Mouse (Mus musculus) neural tube, embryonic 13.5 days (tissue): Measurements from ENCODE around the gene Ctrc. TPM values are rescaled to one million over a fixed set of nuclear protein-coding genes. Genes with fewer than 3 reads are reported as not detected.

Source experiments
- ATAC-seq: fragments of 200-750 bp; cut with Nextera tagmentation; 2 replicates; pipeline ENCODE4 v1.8.0; 2017; ENCODE audit warnings: low read depth, mild to moderate bottlenecking, moderate TSS enrichment, moderate library complexity
- H3K27ac ChIP-seq: fragments of 300-500 bp; sonication (generic); replicated peaks from 2 replicates; pipeline ENCODE4 v1.5.1; 2015; ENCODE audit warnings: moderate library complexity, mild to moderate bottlenecking, inconsistent platforms
- H3K27me3 ChIP-seq: fragments of 300-500 bp; sonication (generic); 2 replicates; pipeline ENCODE4 v1.6.1; 2015; ENCODE audit warnings: mild to moderate bottlenecking, inconsistent platforms
- H3K36me3 ChIP-seq: fragments of 300-500 bp; sonication (generic); 2 replicates; pipeline ENCODE4 v1.6.1; 2015; ENCODE audit warnings: mild to moderate bottlenecking, inconsistent platforms
- H3K4me1 ChIP-seq: fragments of 300-500 bp; sonication (generic); replicated peaks from 2 replicates; pipeline ENCODE4 v1.6.1; 2015; ENCODE audit warnings: inconsistent platforms
- H3K4me2 ChIP-seq: fragments of 300-500 bp; sonication (generic); 2 replicates; pipeline ENCODE4 v1.6.1; 2015; ENCODE audit warnings: inconsistent platforms, mild to moderate bottlenecking, moderate library complexity
- H3K4me3 ChIP-seq: fragments of 300-500 bp; sonication (generic); 2 replicates; pipeline ENCODE4 v1.5.1; 2015; ENCODE audit warnings: mild to moderate bottlenecking, inconsistent platforms
- H3K9ac ChIP-seq: fragments of 300-500 bp; sonication (generic); 2 replicates; pipeline ENCODE4 v1.6.1; 2015; ENCODE audit warnings: moderate library complexity, mild to moderate bottlenecking, inconsistent platforms
- H3K9me3 ChIP-seq: fragments of 300-500 bp; sonication (generic); 2 replicates; pipeline ENCODE4 v1.6.1; 2016; ENCODE audit warnings: inconsistent platforms
- WGBS: fragments of 180-500 bp; shearing (Covaris S2); methylation state at CpG from one replicate; pipeline ENCODE4 v1.1.7; 2015; 5-methylcytosine and 5-hydroxymethylcytosine counted together
- polyA plus RNA-seq: library from polyadenylated mRNA; unstranded; fragments of >200 nt; fragmentation: Nextera tagmentation; extraction: Ambion mirVana; gene quantifications from 2 replicates; pipeline ENCODE4 v1.2.1, GENCODE M21; 2015

The Ctrc gene
- polyA plus RNA-seq, 1 experiment from 2014 or later: not detected

GRCm38 (mm10) chr4:141831361-141831760 is 14.8 kb downstream of the Ctrc start:
- no peak overlapping the region for H3K9ac ChIP-seq

GRCm38 (mm10) chr4:141830381-141830780 is 15.8 kb downstream of the Ctrc start:
- H3K4me1 ChIP-seq: no peaks in the 10 kb centered on the region
- no peak overlapping the region for H3K27ac ChIP-seq
- no peaks in the 10 kb centered on the region for H3K9me3 ChIP-seq
- H3K4me3 ChIP-seq: no peak overlapping the region
- no peak overlapping the region for H3K4me2 ChIP-seq
- no peaks in the 10 kb centered on the region for H3K36me3 ChIP-seq
- 62% methylated on average over 11 of the region's 11 CpGs for WGBS
- no peak overlapping the region for H3K9ac ChIP-seq
- H3K27me3 ChIP-seq: no peaks in the 10 kb centered on the region
- ATAC-seq: no peak

More at GRCm38 (mm10) chr4:141831361-141831760, 14.8 kb downstream of the Ctrc start:
- no peaks in the 10 kb centered on the region for H3K9me3 ChIP-seq
- no peaks in the 10 kb centered on the region for H3K36me3 ChIP-seq
- H3K4me2 ChIP-seq: no peak overlapping the region
- ATAC-seq: no peak
- H3K27ac ChIP-seq: no peak overlapping the region
- no peaks in the 10 kb centered on the region for H3K4me1 ChIP-seq
- WGBS: 81% methylated on average over 7 of the region's 7 CpGs
- H3K27me3 ChIP-seq: no peaks in the 10 kb centered on the region
- H3K4me3 ChIP-seq: no peak overlapping the region

- H3K4me1 ChIP-seq: no peaks in the 10 kb centered on the region
- H3K9ac ChIP-seq: no peak overlapping the region
- H3K27me3 ChIP-seq: no peaks in the 10 kb centered on the region
- no peak for ATAC-seq
- H3K4me2 ChIP-seq: no peak overlapping the region
- H3K4me3 ChIP-seq: no peak overlapping the region
- no peak overlapping the region for H3K27ac ChIP-seq
- no peaks in the 10 kb centered on the region for H3K9me3 ChIP-seq
- WGBS: 80% methylated on average over 4 of the region's 4 CpGs
- no peaks in the 10 kb centered on the region for H3K36me3 ChIP-seq
Observed at GRCm38 (mm10) chr4:141828177-141828576, 18.0 kb downstream of the Ctrc start.

DNA sequence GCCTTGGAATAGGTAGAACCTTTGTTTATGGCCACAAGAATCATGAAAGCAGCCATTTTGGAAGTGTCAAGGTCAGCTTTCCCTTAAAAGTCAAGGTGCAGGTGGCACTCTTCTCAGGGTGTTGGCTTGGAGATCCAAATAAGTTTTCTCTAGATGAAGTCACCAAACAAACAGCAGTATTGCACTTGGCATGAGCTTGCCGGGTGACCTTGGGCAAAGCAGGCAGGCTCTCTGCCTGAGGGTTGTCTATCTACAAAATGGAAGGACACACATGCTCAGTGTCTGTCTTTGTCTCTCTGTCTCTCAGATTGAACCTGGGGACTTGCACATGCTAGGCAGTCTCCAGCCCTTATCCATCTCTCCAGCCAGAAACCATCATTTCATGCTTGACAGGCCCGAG is 18.8 kb downstream of the Ctrc start:
- Histone ChIP-seq H3K9me3 (no peaks in the 10 kb centered on the region), H3K27ac (no peak overlapping the region), H3K36me3 (no peaks in the 10 kb centered on the region), H3K4me1 (no peaks in the 10 kb centered on the region), H3K27me3 (no peaks in the 10 kb centered on the region), H3K4me2 (no peak overlapping the region), H3K4me3 (no peak overlapping the region), H3K9ac (no peak overlapping the region)
- WGBS: 89% methylated on average over 2 of the region's 2 CpGs
- ATAC-seq: no peak

GRCm38 (mm10) chr4:141826060-141826459 is 20.1 kb downstream of the Ctrc start, which contains the start of gene Cela2a:
Gene Cela2a (minus strand): TSS chr4:141826160.
- no peak within 1 kb of the TSS for H3K27ac ChIP-seq
- H3K36me3 ChIP-seq: no peaks in the 10 kb centered on the region
- ATAC-seq: no peak
- no peak within 1 kb of the TSS for H3K9ac ChIP-seq
- no peaks in the 10 kb centered on the region for H3K4me1 ChIP-seq
- no peaks in the 10 kb centered on the region for H3K9me3 ChIP-seq
- H3K4me3 ChIP-seq: no peak within 1 kb of the TSS
- H3K27me3 ChIP-seq: no peaks in the 10 kb centered on the region
- no peak within 1 kb of the TSS for H3K4me2 ChIP-seq
- 63% methylated on average over 5 of the region's 5 CpGs for WGBS

GRCm38 (mm10) chr4:141822979-141823378 is 23.2 kb downstream of the Ctrc start:
- no peaks in the 10 kb centered on the region for H3K36me3 ChIP-seq

DNA sequence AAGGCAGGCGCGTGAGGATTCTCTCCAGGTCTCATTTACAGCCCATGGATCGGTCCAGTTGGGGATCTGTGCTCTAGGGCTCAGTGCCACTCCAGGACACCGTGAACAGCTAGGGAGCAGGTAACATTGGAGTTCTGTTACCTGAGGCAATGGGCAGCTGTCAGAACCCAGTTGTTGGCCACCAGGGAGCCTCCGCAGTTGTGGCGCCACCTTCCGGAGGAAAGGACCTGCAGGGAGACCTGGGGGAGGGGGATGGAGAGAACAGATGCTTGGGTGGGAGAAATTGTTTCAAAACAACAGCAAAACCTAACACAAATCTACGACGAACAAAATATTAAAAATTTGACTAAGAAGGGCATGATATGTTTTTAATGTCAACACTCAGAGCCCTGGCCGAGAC is 24.1 kb downstream of the Ctrc start:
- H3K36me3 ChIP-seq: no peaks in the 10 kb centered on the region
- H3K4me2 ChIP-seq: no peak overlapping the region
- no peak overlapping the region for H3K27ac ChIP-seq
- no peaks in the 10 kb centered on the region for H3K9me3 ChIP-seq
- no peaks in the 10 kb centered on the region for H3K27me3 ChIP-seq
- no peak for ATAC-seq
- no peak overlapping the region for H3K4me3 ChIP-seq
- H3K9ac ChIP-seq: no peak overlapping the region
- no peaks in the 10 kb centered on the region for H3K4me1 ChIP-seq
- 76% methylated on average over 10 of the region's 10 CpGs for WGBS

More at GRCm38 (mm10) chr4:141822979-141823378, 23.2 kb downstream of the Ctrc start:
- Histone ChIP-seq H3K4me1 (no peaks in the 10 kb centered on the region), H3K27ac (no peak overlapping the region), H3K9me3 (no peaks in the 10 kb centered on the region), H3K4me3 (no peak overlapping the region), H3K9ac (no peak overlapping the region), H3K27me3 (no peaks in the 10 kb centered on the region), H3K4me2 (no peak overlapping the region)
- 69% methylated on average over 3 of the region's 3 CpGs for WGBS
- ATAC-seq: no peak

GRCm38 (mm10) chr4:141821178-141821577 is 25.0 kb downstream of the Ctrc start:
- H3K27me3 ChIP-seq: no peaks in the 10 kb centered on the region
- peaks cover 2% of the 10 kb centered on the region; the same call in 1 of the 2 replicates for H3K36me3 ChIP-seq
- 79% methylated on average over 3 of the region's 3 CpGs for WGBS
- H3K4me3 ChIP-seq: no peak overlapping the region
- H3K4me1 ChIP-seq: peaks cover 2% of the 10 kb centered on the region
- H3K9me3 ChIP-seq: no peaks in the 10 kb centered on the region
- no peak overlapping the region for H3K9ac ChIP-seq
- H3K4me2 ChIP-seq: no peak overlapping the region
- no peak for ATAC-seq
- no peak overlapping the region for H3K27ac ChIP-seq

DNA sequence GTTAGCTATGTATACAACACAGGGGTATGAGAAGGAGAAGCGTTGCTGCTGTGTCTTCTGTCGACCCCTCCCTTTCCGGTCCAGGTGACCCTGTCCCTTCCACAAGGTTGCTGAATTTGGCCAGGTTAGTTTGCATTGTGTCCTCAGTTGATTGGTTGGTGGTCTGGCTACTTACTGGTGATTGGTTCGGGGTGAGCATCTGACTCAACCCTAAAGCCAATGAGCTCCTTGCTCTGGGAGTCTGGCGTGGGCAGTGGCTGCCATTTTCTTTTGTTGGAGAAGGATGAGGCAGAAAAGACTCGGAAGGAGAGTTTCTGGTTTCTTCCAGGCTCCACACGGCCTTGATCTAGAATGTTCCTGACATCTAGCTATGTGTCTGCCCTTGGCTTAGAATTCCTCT is 26.8 kb downstream of the Ctrc start:
- H3K4me1 ChIP-seq: peaks cover 5% of the 10 kb centered on the region
- no peak overlapping the region for H3K9ac ChIP-seq
- H3K9me3 ChIP-seq: no peaks in the 10 kb centered on the region
- H3K27me3 ChIP-seq: no peaks in the 10 kb centered on the region
- WGBS: 97% methylated on average over 7 of the region's 7 CpGs
- no peak overlapping the region for H3K27ac ChIP-seq
- H3K36me3 ChIP-seq: peaks cover 18% of the 10 kb centered on the region; the same call in 1 of the 2 replicates
- H3K4me3 ChIP-seq: no peak overlapping the region
- no peak for ATAC-seq
- H3K4me2 ChIP-seq: no peak overlapping the region

DNA sequence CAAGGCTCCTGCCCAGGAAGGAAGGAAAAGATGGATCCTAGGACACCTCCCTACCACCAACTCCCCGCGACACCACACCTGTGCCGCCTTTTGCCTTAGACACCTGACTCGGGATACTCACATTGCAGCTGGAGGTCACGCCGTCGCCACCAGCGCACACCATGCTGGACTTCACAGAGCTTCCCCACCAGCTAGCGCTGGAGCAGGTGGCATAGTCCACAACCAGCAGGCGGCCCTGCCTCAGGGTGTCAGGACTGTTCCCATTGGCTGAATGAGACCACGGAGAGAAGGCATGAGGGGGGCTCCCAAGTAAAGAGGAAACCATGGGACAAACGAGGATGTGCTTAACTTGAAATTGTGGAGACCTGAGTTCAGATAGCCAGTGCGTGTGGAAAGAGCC is 27.3 kb downstream of the Ctrc start:
- Histone ChIP-seq H3K4me2 (no peak overlapping the region), H3K27me3 (no peaks in the 10 kb centered on the region), H3K27ac (no peak overlapping the region), H3K9ac (no peak overlapping the region), H3K36me3 (peaks cover 22% of the 10 kb centered on the region), H3K4me3 (no peak overlapping the region), H3K4me1 (peaks cover 5% of the 10 kb centered on the region), H3K9me3 (no peaks in the 10 kb centered on the region)
- 86% methylated on average over 13 of the region's 13 CpGs for WGBS
- ATAC-seq: no peak

DNA sequence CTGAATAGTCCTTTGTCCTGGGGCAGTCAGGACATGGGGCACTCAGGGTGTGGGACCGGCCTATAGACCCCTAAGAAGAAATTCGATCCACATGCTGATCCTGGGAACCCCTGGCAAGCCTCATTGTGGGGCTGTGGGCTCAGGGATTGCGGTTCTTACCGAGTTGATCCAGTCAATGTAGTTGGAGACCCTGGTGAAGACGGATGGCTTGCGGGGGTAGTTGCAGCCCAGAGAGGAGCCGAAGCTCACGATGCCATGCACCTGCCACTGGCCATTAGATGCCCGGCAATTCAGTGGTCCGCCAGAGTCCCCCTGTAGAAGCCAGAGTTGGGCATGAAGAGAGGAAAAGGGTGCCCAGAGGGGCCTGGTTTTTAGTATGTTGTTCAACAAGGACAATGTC is 28.5 kb downstream of the Ctrc start:
- H3K4me2 ChIP-seq: no peak overlapping the region
- no peak for ATAC-seq
- no peaks in the 10 kb centered on the region for H3K9me3 ChIP-seq
- no peak overlapping the region for H3K27ac ChIP-seq
- no peak overlapping the region for H3K4me3 ChIP-seq
- H3K36me3 ChIP-seq: peaks cover 34% of the 10 kb centered on the region
- H3K4me1 ChIP-seq: peaks cover 5% of the 10 kb centered on the region
- 62% methylated on average over 10 of the region's 10 CpGs for WGBS
- H3K9ac ChIP-seq: no peak overlapping the region
- H3K27me3 ChIP-seq: no peaks in the 10 kb centered on the region

GRCm38 (mm10) chr4:141816776-141817655 is 29.1 kb downstream of the Ctrc start:
- WGBS: 68% methylated on average over 14 of the region's 14 CpGs
- H3K27ac ChIP-seq: no peak overlapping the region
- H3K9ac ChIP-seq: no peak overlapping the region
- H3K4me1 ChIP-seq: peaks cover 5% of the 10 kb centered on the region
- ATAC-seq: no peak
- no peaks in the 10 kb centered on the region for H3K9me3 ChIP-seq
- no peak overlapping the region for H3K4me2 ChIP-seq
- no peaks in the 10 kb centered on the region for H3K27me3 ChIP-seq
- peaks cover 41% of the 10 kb centered on the region for H3K36me3 ChIP-seq
- no peak overlapping the region for H3K4me3 ChIP-seq

GRCm38 (mm10) chr4:141816267-141816666 is 29.9 kb downstream of the Ctrc start:
- H3K4me2 ChIP-seq: no peak overlapping the region
- no peak for ATAC-seq
- H3K27ac ChIP-seq: peak overlapping the region; percentile 65
- H3K9me3 ChIP-seq: no peaks in the 10 kb centered on the region
- H3K36me3 ChIP-seq: peaks cover 48% of the 10 kb centered on the region
- H3K27me3 ChIP-seq: no peaks in the 10 kb centered on the region
- H3K9ac ChIP-seq: no peak overlapping the region
- no peak overlapping the region for H3K4me3 ChIP-seq
- H3K4me1 ChIP-seq: peaks cover 5% of the 10 kb centered on the region
- 82% methylated on average over 7 of the region's 7 CpGs for WGBS
